Mouse (Mus musculus) MEL (cell line): ENCODE data around the gene Edc3. TPM values are rescaled to one million over a fixed set of nuclear protein-coding genes. Genes with fewer than 3 reads are reported as not detected.

Experiments used
- DNase-seq: peaks from one replicate; pipeline ENCODE4 v3.0.0; 2011; ENCODE audit warnings: low read depth, low spot score
- H3K27ac ChIP-seq: 2 replicates; pipeline ENCODE4 v1.5.1; 2012; ENCODE audit warnings: low read depth, mild to moderate bottlenecking, control low read depth, low read length, moderate library complexity; ENCODE audit not compliant: control insufficient read depth
- H3K27me3 ChIP-seq, 2 experiments: fragments of 150-350 bp in 1 of 2; sonication (generic) in 1 of 2; 2 replicates each; pipeline ENCODE4 v1.6.1; 2012; ENCODE audit warnings: low read length in 2 of 2, mild to moderate bottlenecking in 2 of 2, improper control_type of control experiment in 1 of 2, moderate library complexity in 1 of 2; ENCODE audit not compliant: insufficient read depth in 2 of 2, control insufficient read depth in 1 of 2
- H3K36me3 ChIP-seq, 2 experiments: 2 replicates each; pipeline ENCODE4 v1.6.1; 2012 to 2014; ENCODE audit warnings: low read length in 2 of 2, improper control_type of control experiment in 1 of 2, inconsistent platforms in 1 of 2, mild to moderate bottlenecking in 1 of 2; ENCODE audit not compliant: insufficient read depth in 2 of 2, control insufficient read depth in 1 of 2
- H3K4me1 ChIP-seq, 2 experiments: fragments of 150-350 bp in 1 of 2; sonication (generic) in 1 of 2; 2 replicates each; pipeline ENCODE4 v1.6.1; 2012; ENCODE audit warnings: low read length in 2 of 2, improper control_type of control experiment in 1 of 2, mild to moderate bottlenecking in 1 of 2; ENCODE audit not compliant: insufficient read depth in 2 of 2, control insufficient read depth in 1 of 2
- H3K4me3 ChIP-seq, 2 experiments: fragments of 150-350 bp in 1 of 2; sonication (generic) in 1 of 2; 2 replicates each; pipeline ENCODE4 v1.5.1; 2012; ENCODE audit warnings: low read depth in 2 of 2, low read length in 2 of 2, mild to moderate bottlenecking in 2 of 2, moderate library complexity in 2 of 2, control low read depth in 1 of 2, improper control_type of control experiment in 1 of 2; ENCODE audit not compliant: control insufficient read depth in 1 of 2, insufficient read depth in 1 of 2
- H3K79me2 ChIP-seq: 2 replicates; pipeline ENCODE4 v1.6.1; 2012; ENCODE audit warnings: mild to moderate bottlenecking, low read length, moderate library complexity; ENCODE audit not compliant: control insufficient read depth, poor library complexity, insufficient read depth
- H3K9ac ChIP-seq: 2 replicates; pipeline ENCODE4 v1.6.1; 2012; ENCODE audit warnings: low read depth, mild to moderate bottlenecking, control low read depth, low read length, moderate library complexity; ENCODE audit not compliant: control insufficient read depth, poor library complexity, severe bottlenecking
- H3K9me3 ChIP-seq: fragments of 150-350 bp; sonication (generic); replicated peaks from 2 replicates; pipeline ENCODE4 v1.6.1; 2012; ENCODE audit warnings: mild to moderate bottlenecking, low read length, improper control_type of control experiment, moderate library complexity; ENCODE audit not compliant: insufficient read depth
- BHLHE40 ChIP-seq: IDR thresholded peaks from 2 replicates; pipeline ENCODE4 v1.6.1; 2012; ENCODE audit warnings: low read depth, mild to moderate bottlenecking, inconsistent platforms, low read length, improper control_type of control experiment, borderline replicate concordance
- CHD1 ChIP-seq: IDR thresholded peaks from 2 replicates; pipeline ENCODE4 v1.6.1; 2012; ENCODE audit warnings: low read depth, mild to moderate bottlenecking, inconsistent platforms, low read length, improper control_type of control experiment
- CHD2 ChIP-seq: IDR thresholded peaks from 2 replicates; pipeline ENCODE4 v1.6.1; 2011; ENCODE audit warnings: low read length, improper control_type of control experiment
- CTCF ChIP-seq, 3 experiments: IDR thresholded peaks in 2 of 3; conservative IDR thresholded peaks in 1 of 3; 2 replicates each; pipeline ENCODE4 v1.5.1; 2011 to 2012; ENCODE audit warnings: low read length in 3 of 3, low read depth in 2 of 3, mild to moderate bottlenecking in 2 of 3, improper control_type of control experiment in 1 of 3, inconsistent platforms in 1 of 3, mixed read lengths in 1 of 3, moderate library complexity in 1 of 3; ENCODE audit not compliant: control insufficient read depth in 1 of 3, insufficient read depth in 1 of 3, poor library complexity in 1 of 3, severe bottlenecking in 1 of 3
- E2F4 ChIP-seq: IDR thresholded peaks from 2 replicates; pipeline ENCODE4 v1.6.1; 2011; ENCODE audit warnings: low read depth, low read length, improper control_type of control experiment, borderline replicate concordance
- EP300 ChIP-seq, 2 experiments: IDR thresholded peaks; 2 replicates each; pipeline ENCODE4 v1.6.1; 2011; ENCODE audit warnings: improper control_type of control experiment in 2 of 2, low read length in 2 of 2, low read depth in 1 of 2, mild to moderate bottlenecking in 1 of 2
- GABPA ChIP-seq: IDR thresholded peaks from 2 replicates; pipeline ENCODE4 v1.6.1; 2012; ENCODE audit warnings: low read depth, mild to moderate bottlenecking, inconsistent platforms, low read length, improper control_type of control experiment, moderate library complexity
- HCFC1 ChIP-seq: IDR thresholded peaks from 2 replicates; pipeline ENCODE4 v1.6.1; 2012; ENCODE audit warnings: low read depth, mild to moderate bottlenecking, inconsistent platforms, low read length, improper control_type of control experiment, moderate library complexity
- JUND ChIP-seq: IDR thresholded peaks from 2 replicates; pipeline ENCODE4 v1.6.1; 2011; ENCODE audit warnings: low read depth, mild to moderate bottlenecking, improper control_type of control experiment, low read length
- KAT2A ChIP-seq: conservative IDR thresholded peaks from 2 replicates; pipeline ENCODE4 v1.6.1; 2012; ENCODE audit warnings: low read depth, low read length, improper control_type of control experiment, inconsistent platforms
- MAFK ChIP-seq: IDR thresholded peaks from 2 replicates; pipeline ENCODE4 v1.6.1; 2011; ENCODE audit warnings: low read depth, mild to moderate bottlenecking, low read length, improper control_type of control experiment, borderline replicate concordance
- MAX ChIP-seq: IDR thresholded peaks from 2 replicates; pipeline ENCODE4 v1.6.1; 2011; ENCODE audit warnings: low read length, improper control_type of control experiment
- MAZ ChIP-seq: IDR thresholded peaks from 2 replicates; pipeline ENCODE4 v1.6.1; 2012; ENCODE audit warnings: low read depth, mild to moderate bottlenecking, inconsistent platforms, low read length, improper control_type of control experiment
- MEF2A ChIP-seq: IDR thresholded peaks from 2 replicates; pipeline ENCODE4 v1.6.1; 2014; ENCODE audit warnings: low read depth, mild to moderate bottlenecking, inconsistent platforms, low read length, improper control_type of control experiment; ENCODE audit not compliant: poor library complexity, insufficient replicate concordance, severe bottlenecking; ENCODE audit errors: extremely low read depth
- MYB ChIP-seq: IDR thresholded peaks from 2 replicates; pipeline ENCODE4 v1.6.1; 2011; ENCODE audit warnings: mild to moderate bottlenecking, low read depth, low read length, improper control_type of control experiment
- MYC ChIP-seq: IDR thresholded peaks from 2 replicates; pipeline ENCODE4 v1.6.1; 2011; ENCODE audit warnings: low read depth, mild to moderate bottlenecking, low read length, improper control_type of control experiment, moderate library complexity
- POLR2A ChIP-seq, 2 experiments: IDR thresholded peaks; 2 replicates each; pipeline ENCODE4 v1.6.1; 2011 to 2012; ENCODE audit warnings: low read length in 2 of 2, mild to moderate bottlenecking in 2 of 2, control low read depth in 1 of 2, improper control_type of control experiment in 1 of 2, low read depth in 1 of 2, moderate library complexity in 1 of 2; ENCODE audit not compliant: control insufficient read depth in 1 of 2, insufficient read depth in 1 of 2, poor library complexity in 1 of 2
- POLR2AphosphoS2 ChIP-seq: IDR thresholded peaks from 2 replicates; pipeline ENCODE4 v1.6.1; 2011; ENCODE audit warnings: low read length, improper control_type of control experiment
- POLR2AphosphoS5 ChIP-seq: IDR thresholded peaks from 2 replicates; pipeline ENCODE4 v1.6.1; 2012; ENCODE audit warnings: low read depth, borderline replicate concordance, mild to moderate bottlenecking, inconsistent platforms, low read length, moderate library complexity, mixed read lengths
- RAD21 ChIP-seq: IDR thresholded peaks from 2 replicates; pipeline ENCODE4 v1.6.1; 2011; ENCODE audit warnings: mild to moderate bottlenecking, low read depth, low read length, improper control_type of control experiment
- RCOR1 ChIP-seq: IDR thresholded peaks from 2 replicates; pipeline ENCODE4 v1.6.1; 2012; ENCODE audit warnings: low read depth, mild to moderate bottlenecking, inconsistent platforms, low read length, improper control_type of control experiment
- SIN3A ChIP-seq: IDR thresholded peaks from 2 replicates; pipeline ENCODE4 v1.6.1; 2012; ENCODE audit warnings: low read length, improper control_type of control experiment, inconsistent platforms
- SMC3 ChIP-seq: IDR thresholded peaks from 2 replicates; pipeline ENCODE4 v1.6.1; 2011; ENCODE audit warnings: low read depth, low read length, improper control_type of control experiment
- TBP ChIP-seq: IDR thresholded peaks from 2 replicates; pipeline ENCODE4 v1.8.0; 2011; ENCODE audit warnings: low read depth, low read length, improper control_type of control experiment
- TCF12 ChIP-seq: IDR thresholded peaks from 2 replicates; pipeline ENCODE4 v1.6.1; 2014; ENCODE audit warnings: low read depth, mild to moderate bottlenecking, inconsistent platforms, low read length, improper control_type of control experiment, moderate library complexity
- UBTF ChIP-seq: IDR thresholded peaks from 2 replicates; pipeline ENCODE4 v1.6.1; 2012; ENCODE audit warnings: low read depth, mild to moderate bottlenecking, inconsistent platforms, low read length, improper control_type of control experiment, moderate library complexity, borderline replicate concordance; ENCODE audit not compliant: insufficient read depth
- ZKSCAN1 ChIP-seq: IDR thresholded peaks from 2 replicates; pipeline ENCODE4 v1.6.1; 2012; ENCODE audit warnings: low read depth, mild to moderate bottlenecking, inconsistent platforms, low read length, improper control_type of control experiment, moderate library complexity
- ZMIZ1 ChIP-seq: IDR thresholded peaks from 2 replicates; pipeline ENCODE4 v1.6.1; 2012; ENCODE audit warnings: low read depth, mild to moderate bottlenecking, inconsistent platforms, low read length, improper control_type of control experiment, moderate library complexity
- ZNF384 ChIP-seq: IDR thresholded peaks from 2 replicates; pipeline ENCODE4 v1.6.1; 2012; ENCODE audit warnings: low read depth, mild to moderate bottlenecking, inconsistent platforms, low read length, improper control_type of control experiment
- polyA plus RNA-seq, 2 experiments: library from polyadenylated mRNA; stranded (reverse) in 1 of 2; unstranded in 1 of 2; fragments of >175 nt in 1 of 2; fragments of >200 nt in 1 of 2; gene quantifications; 2 replicates each; pipeline versions ENCODE4 v1.2.1 to v1.2.4; 2012; ENCODE audit warnings: low replicate concordance in 2 of 2, low read depth in 1 of 2; ENCODE audit not compliant: insufficient read length in 2 of 2, insufficient read depth in 1 of 2, missing spikeins in 1 of 2
- total RNA-seq: library from RNA; depleted of rRNA; stranded (reverse); fragments of 300-350 nt; gene quantifications from 2 replicates; pipeline ENCODE4 v1.2.3, GENCODE M21; 2012

The Edc3 gene
- total and polyA plus RNA-seq, 3 experiments = 7.2 to 25.7 TPM; not detected in 1

- H3K9me3 ChIP-seq = no peaks in the 10 kb centered on the region
- TF ChIP-seq MAX (no peak), MEF2A (no peak), TBP (no peak), SMC3 (no peak), POLR2A (IDR thresholded peaks at IDR 0.05; ENCODE audit: control insufficient read depth in 1 of 2, insufficient read depth in 1 of 2, low read depth in 1 of 2, low read length in 2 of 2, poor library complexity in 1 of 2) (no peak), MAFK (no peak), HCFC1 (no peak), UBTF (no peak), ZKSCAN1 (no peak), POLR2AphosphoS2 (no peak), BHLHE40 (no peak), GABPA (no peak), JUND (no peak), E2F4 (no peak), MAZ (no peak), TCF12 (no peak), EP300 (IDR thresholded peaks at IDR 0.05; ENCODE audit: low read depth in 1 of 2, low read length in 2 of 2) (no peak), SIN3A (no peak), RAD21 (no peak), POLR2AphosphoS5 (no peak)
- TF ChIP-seq, all 39 proteins: peak for 0
- Histone ChIP-seq H3K27me3 (peaks cover 11 to 26% of the 10 kb centered on the region in 2 experiments), H3K27ac (no peak within 1 kb of the TSS), H3K4me1 (no peaks in the 10 kb centered on the region), H3K79me2 (no peaks in the 10 kb centered on the region), H3K9ac (no peak within 1 kb of the TSS), H3K36me3 (no peaks in the 10 kb centered on the region), H3K4me3 (no peak within 1 kb of the TSS)
- DNase-seq = no peak
Measured at GRCm38 (mm10) chr9:57683520-57683919, 24.8 kb upstream of the Edc3 start, which contains the start of gene Cyp1a2. Gene Cyp1a2 (minus strand): TSS chr9:57683703.

- Histone ChIP-seq H3K27ac (no peak overlapping the region), H3K9ac (no peak overlapping the region), H3K9me3 (no peaks in the 10 kb centered on the region), H3K4me3 (no peak overlapping the region), H3K27me3 (peaks cover 6 to 14% of the 10 kb centered on the region in 2 experiments), H3K79me2 (no peaks in the 10 kb centered on the region), H3K36me3 (no peaks in the 10 kb centered on the region), H3K4me1 (no peaks in the 10 kb centered on the region)
- no peak for DNase-seq
- TF ChIP-seq ZMIZ1 (no peak), CHD2 (no peak), CHD1 (no peak), JUND (no peak), MYB (no peak), RCOR1 (no peak), KAT2A (no peak), POLR2AphosphoS5 (no peak), MYC (no peak), BHLHE40 (no peak), EP300 (IDR thresholded peaks at IDR 0.05; ENCODE audit: low read depth in 1 of 2, low read length in 2 of 2) (no peak), MAZ (no peak), TBP (no peak), CTCF (IDR thresholded peaks at IDR 0.05 in 2 of 3, conservative IDR thresholded peaks at IDR 0.05 in 1 of 3; ENCODE audit: control insufficient read depth in 1 of 3, insufficient read depth in 1 of 3, low read depth in 2 of 3, low read length in 3 of 3, poor library complexity in 1 of 3, severe bottlenecking in 1 of 3) (no peak), ZNF384 (no peak), MAX (no peak)
Measured at GRCm38 (mm10) chr9:57686011-57686410, 22.3 kb upstream of the Edc3 start.
